Mouse (Mus musculus) kidney, postnatal 0 days (tissue): ENCODE data around the gene Rai14. TPM values are rescaled to one million over a fixed set of nuclear protein-coding genes. Genes with fewer than 3 reads are reported as not detected.
A peak's percentile ranks its signal among the peaks of the same experiment; 100 is the strongest.

Experiments used
- ATAC-seq: fragments of 200-750 bp; cut with Nextera tagmentation; replicated peaks from 2 replicates; pipeline ENCODE4 v1.8.0; 2017; ENCODE audit warnings: low read depth, moderate number of reproducible peaks, moderate TSS enrichment, moderate library complexity; ENCODE audit not compliant: low FRiP score
- DNase-seq: peaks from one replicate; pipeline ENCODE4 v3.0.0-alpha.2; 2016; ENCODE audit warnings: low spot score
- H3K27ac ChIP-seq: fragments of 300-500 bp; sonication (generic); 2 replicates; pipeline ENCODE4 v1.5.1; 2014; ENCODE audit warnings: mild to moderate bottlenecking
- H3K27me3 ChIP-seq: fragments of 300-500 bp; sonication (generic); 2 replicates; pipeline ENCODE4 v1.6.1; 2014; ENCODE audit warnings: low read length, mixed read lengths; ENCODE audit not compliant: insufficient read depth
- H3K36me3 ChIP-seq: fragments of 300-500 bp; sonication (generic); 2 replicates; pipeline ENCODE4 v1.6.1; 2014; ENCODE audit warnings: low read length, mixed read lengths; ENCODE audit not compliant: insufficient read depth
- H3K4me1 ChIP-seq: fragments of 300-500 bp; sonication (generic); replicated peaks from 2 replicates; pipeline ENCODE4 v1.6.1; 2014; ENCODE audit warnings: antibody characterized with exemption, low read length, mixed read lengths; ENCODE audit not compliant: insufficient read depth
- H3K4me2 ChIP-seq: fragments of 300-500 bp; sonication (generic); 2 replicates; pipeline ENCODE4 v1.6.1; 2014; ENCODE audit warnings: mild to moderate bottlenecking, low read length, moderate library complexity, mixed read lengths
- H3K4me3 ChIP-seq: fragments of 300-500 bp; sonication (generic); replicated peaks from 2 replicates; pipeline ENCODE4 v1.5.1; 2014; ENCODE audit warnings: low read depth, low read length
- H3K9ac ChIP-seq: fragments of 300-500 bp; sonication (generic); 2 replicates; pipeline ENCODE4 v1.6.1; 2014; ENCODE audit warnings: low read depth, low read length
- H3K9me3 ChIP-seq: fragments of 300-500 bp; sonication (generic); replicated peaks from 2 replicates; pipeline ENCODE4 v1.6.1; 2016; ENCODE audit warnings: low read length, inconsistent platforms, mixed read lengths
- CTCF ChIP-seq: IDR thresholded peaks from 2 replicates; pipeline ENCODE4 v1.5.1; 2016; ENCODE audit warnings: antibody characterized with exemption, low read depth, mild to moderate bottlenecking, moderate library complexity
- WGBS: fragments of 180-500 bp; shearing (Covaris S2); extraction: QIAGEN DNeasy Blood & Tissue Kit; methylation state at CpG from one replicate; pipeline ENCODE4 v1.1.7; 2014; 5-methylcytosine and 5-hydroxymethylcytosine counted together
- polyA plus RNA-seq: library from polyadenylated mRNA; unstranded; fragments of >200 nt; fragmentation: Nextera tagmentation; extraction: Ambion mirVana; gene quantifications from 2 replicates; pipeline ENCODE4 v1.2.1, GENCODE M21; 2015

The Rai14 gene
- polyA plus RNA-seq, 1 experiment from 2014 or later: 38.5 TPM

DNA sequence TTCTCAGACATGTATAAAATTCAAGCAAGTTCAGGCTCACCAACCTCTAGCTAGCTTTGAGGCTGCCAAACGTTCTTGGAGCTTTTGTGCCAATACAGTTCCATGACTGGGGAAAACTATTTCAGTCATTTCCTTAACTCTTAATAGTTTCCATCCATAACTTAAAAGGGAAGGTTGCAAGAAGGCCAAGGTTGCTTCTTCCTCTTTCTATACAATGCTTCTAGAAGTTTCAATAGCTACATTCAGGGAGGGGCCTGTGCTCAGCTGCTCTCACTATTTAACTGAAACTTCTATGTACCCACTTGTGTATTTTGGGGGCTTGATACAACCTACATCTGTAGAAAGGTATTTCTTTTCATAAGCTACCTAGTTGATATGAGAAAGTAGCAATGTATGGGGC is 24.9 kb upstream of the Rai14 start:
- DNase-seq (no peak), ATAC-seq (no peak)
- Histone ChIP-seq H3K4me1 (no peaks in the 10 kb centered on the region), H3K4me3 (no peak overlapping the region), H3K36me3 (no peaks in the 10 kb centered on the region), H3K9me3 (no peaks in the 10 kb centered on the region), H3K4me2 (no peak overlapping the region), H3K27me3 (no peaks in the 10 kb centered on the region), H3K9ac (no peak overlapping the region), H3K27ac (peak overlapping the region; percentile 33; the same call in 1 of the 2 replicates)
- 50% methylated on average over 1 of the region's 1 CpGs for WGBS
- no peak for TF ChIP-seq CTCF

DNA sequence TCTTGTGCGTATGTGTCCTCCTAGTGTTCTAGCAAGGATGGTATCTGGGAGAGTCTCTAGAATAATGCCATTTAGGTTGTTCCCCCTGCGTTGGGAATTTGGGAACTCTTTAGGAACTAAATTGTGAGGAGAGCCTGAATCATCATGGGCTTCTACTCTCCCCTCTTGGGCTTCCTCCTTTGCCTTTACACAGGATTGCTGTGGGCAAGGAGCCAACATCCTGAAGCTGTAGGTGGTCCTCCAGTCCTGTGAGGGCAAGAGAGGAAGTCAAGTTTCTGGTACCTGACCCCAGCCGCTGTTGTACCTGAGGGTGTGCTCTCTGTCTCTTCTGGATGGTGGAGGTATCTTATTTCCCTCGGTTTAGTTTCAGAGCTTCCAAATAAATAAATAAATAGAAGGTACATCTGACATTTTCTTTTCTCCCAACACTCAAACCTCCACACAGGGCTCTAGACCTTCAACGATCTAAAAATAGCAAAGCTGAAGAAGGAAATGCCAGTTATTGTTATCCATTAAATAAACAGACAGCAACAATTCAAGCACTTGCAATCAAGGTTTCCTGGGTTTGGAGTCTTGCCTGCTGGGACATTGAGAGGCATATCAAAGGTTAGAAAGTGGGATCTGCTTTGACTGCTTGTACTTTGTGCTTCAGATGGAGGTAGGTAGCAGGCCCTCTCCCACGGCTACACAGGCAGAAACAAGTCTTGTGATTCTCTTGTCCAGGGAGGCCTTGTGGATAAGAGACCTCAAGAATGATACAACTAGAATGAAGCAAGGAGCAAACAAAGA is 24.1 kb upstream of the Rai14 start:
- ATAC-seq (no peak), DNase-seq (no peak)
- H3K9me3 ChIP-seq: no peaks in the 10 kb centered on the region

DNA sequence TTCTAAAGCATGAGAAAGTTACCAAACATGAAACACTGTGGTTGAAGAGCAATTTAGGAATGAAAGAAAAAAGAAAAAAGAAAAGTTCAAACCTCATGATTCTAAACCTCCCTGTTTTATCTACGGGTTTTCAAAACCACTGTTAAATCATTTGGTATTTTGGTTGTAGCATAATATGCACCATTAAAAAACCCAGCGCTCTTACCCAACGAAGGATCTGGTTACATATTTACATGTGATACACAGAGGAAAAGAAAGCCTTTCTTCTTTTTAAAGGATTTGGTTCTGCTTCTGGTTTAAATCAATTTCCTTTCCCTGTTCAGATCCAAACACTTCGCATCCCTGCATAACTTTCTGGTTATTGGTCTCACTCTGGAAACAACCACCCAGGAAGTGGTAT is 21.5 kb upstream of the Rai14 start:
- Histone ChIP-seq H3K4me3 (no peak overlapping the region), H3K27ac (no peak overlapping the region), H3K9ac (no peak overlapping the region), H3K4me1 (no peaks in the 10 kb centered on the region), H3K36me3 (no peaks in the 10 kb centered on the region), H3K9me3 (no peaks in the 10 kb centered on the region), H3K4me2 (no peak overlapping the region), H3K27me3 (no peaks in the 10 kb centered on the region)
- ATAC-seq: no peak
- WGBS: 59% methylated on average over 4 of the region's 4 CpGs
- TF ChIP-seq CTCF: no peak
- DNase-seq: no peak

More for the DNA sequence above, 24.1 kb upstream of the Rai14 start:
- Histone ChIP-seq H3K36me3 (no peaks in the 10 kb centered on the region), H3K4me3 (no peak overlapping the region), H3K4me2 (no peak overlapping the region), H3K4me1 (no peaks in the 10 kb centered on the region), H3K27me3 (no peaks in the 10 kb centered on the region), H3K27ac (peak overlapping the region; percentile 33; the same call in 1 of the 2 replicates), H3K9ac (no peak overlapping the region)
- TF ChIP-seq CTCF: no peak
- 59% methylated on average over 6 of the region's 6 CpGs for WGBS

DNA sequence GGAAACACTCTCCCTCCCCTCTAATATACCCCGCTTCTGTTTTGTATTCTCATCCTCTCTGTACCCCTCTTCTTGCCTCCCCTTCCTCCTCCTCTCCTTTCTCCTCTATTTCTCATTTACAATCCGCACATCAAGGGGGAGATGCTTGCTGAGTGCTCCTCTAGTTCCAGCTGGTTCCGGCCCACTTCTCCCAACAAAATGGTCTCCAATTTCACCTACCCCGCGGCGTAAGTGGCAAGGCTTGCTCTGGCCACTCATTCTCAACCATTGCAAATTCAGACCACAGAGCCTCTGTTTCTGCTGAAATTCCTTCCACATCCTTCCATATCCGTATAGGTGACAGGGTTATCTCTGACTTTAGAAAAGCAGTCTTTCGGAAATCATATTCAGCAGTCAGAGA is 20.8 kb upstream of the Rai14 start:
- no peaks in the 10 kb centered on the region for H3K36me3 ChIP-seq
- H3K27me3 ChIP-seq: no peaks in the 10 kb centered on the region
- 49% methylated on average over 8 of the region's 8 CpGs for WGBS
- no peak overlapping the region for H3K4me2 ChIP-seq
- DNase-seq (no peak), ATAC-seq (no peak)
- no peak overlapping the region for H3K4me3 ChIP-seq
- H3K9ac ChIP-seq: no peak overlapping the region
- no peak overlapping the region for H3K27ac ChIP-seq
- TF ChIP-seq CTCF: no peak
- H3K4me1 ChIP-seq: no peaks in the 10 kb centered on the region
- no peaks in the 10 kb centered on the region for H3K9me3 ChIP-seq

DNA sequence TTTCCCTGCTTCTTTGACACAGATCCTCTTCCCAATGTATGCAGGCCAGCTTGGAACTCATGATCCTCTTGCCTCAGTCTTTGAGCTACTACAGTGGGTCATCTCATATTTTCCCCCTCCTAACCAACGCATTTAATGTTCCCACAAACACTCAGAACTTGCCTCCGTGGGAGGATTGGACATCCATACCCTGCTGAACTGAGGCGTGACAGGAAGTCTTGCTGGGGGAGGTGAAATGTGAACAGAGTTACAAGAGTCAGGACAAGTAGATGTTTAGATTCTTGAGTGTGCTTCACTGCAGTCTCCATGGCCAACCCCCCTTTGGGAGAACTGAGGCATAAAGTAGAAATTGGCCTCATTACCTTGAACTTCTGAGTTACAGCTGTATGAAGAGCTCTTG is 17.0 kb upstream of the Rai14 start:
- Histone ChIP-seq H3K4me2 (no peak overlapping the region), H3K9me3 (no peaks in the 10 kb centered on the region), H3K27me3 (no peaks in the 10 kb centered on the region), H3K4me3 (no peak overlapping the region), H3K9ac (no peak overlapping the region), H3K4me1 (no peaks in the 10 kb centered on the region), H3K36me3 (no peaks in the 10 kb centered on the region), H3K27ac (no peak overlapping the region)
- WGBS: 37% methylated on average over 3 of the region's 3 CpGs
- DNase-seq: no peak
- TF ChIP-seq CTCF: no peak
- no peak for ATAC-seq

DNA sequence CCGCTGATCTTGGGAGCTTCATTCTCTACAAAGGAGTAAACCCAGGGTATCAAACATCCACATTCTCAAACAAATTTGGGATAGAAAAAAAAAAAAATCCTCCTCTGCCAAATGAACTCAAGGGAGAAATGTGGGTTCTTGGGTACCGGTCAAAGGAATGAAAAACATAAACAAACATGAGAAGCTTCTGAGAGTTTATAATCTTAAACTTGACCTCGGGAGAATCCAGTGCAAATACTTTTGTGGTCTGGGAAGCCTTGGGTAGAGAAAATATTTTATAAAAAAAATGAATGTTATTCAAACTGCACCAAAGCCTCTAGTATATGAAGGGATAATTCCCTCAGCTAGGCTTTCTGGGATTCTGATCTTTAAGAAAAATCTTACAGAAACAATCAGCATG is 11.8 kb upstream of the Rai14 start:
- WGBS: 59% methylated on average over 3 of the region's 3 CpGs
- no peak overlapping the region for H3K4me2 ChIP-seq
- DNase-seq: no peak
- H3K36me3 ChIP-seq: no peaks in the 10 kb centered on the region
- no peak overlapping the region for H3K4me3 ChIP-seq
- no peak overlapping the region for H3K27ac ChIP-seq
- no peaks in the 10 kb centered on the region for H3K27me3 ChIP-seq
- no peak for ATAC-seq
- H3K9me3 ChIP-seq: no peaks in the 10 kb centered on the region
- H3K4me1 ChIP-seq: peaks cover 8% of the 10 kb centered on the region; the same call in 1 of the 2 replicates
- no peak for TF ChIP-seq CTCF
- H3K9ac ChIP-seq: no peak overlapping the region

DNA sequence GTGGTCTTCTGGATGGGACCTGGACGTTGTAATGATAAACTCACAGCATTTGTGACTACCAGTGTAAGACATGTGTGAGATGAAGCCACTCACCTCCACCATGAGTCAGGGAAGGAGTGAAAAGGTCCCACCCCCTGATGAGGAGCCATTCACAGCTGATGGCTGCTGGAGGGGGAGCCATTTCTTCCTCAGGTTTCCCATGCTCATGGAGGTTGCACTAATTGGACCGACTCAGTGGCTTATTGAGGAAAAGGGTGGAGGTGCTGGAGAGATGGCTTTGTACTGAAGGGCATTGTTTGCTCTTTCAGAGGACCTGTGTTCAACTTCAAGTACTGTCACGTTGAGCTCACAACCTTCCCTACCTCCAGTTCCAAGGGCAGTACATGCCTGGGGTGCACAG is 10.4 kb upstream of the Rai14 start:
- Histone ChIP-seq H3K27me3 (no peaks in the 10 kb centered on the region), H3K4me1 (peaks cover 8% of the 10 kb centered on the region; the same call in 1 of the 2 replicates), H3K27ac (no peak overlapping the region), H3K9me3 (no peaks in the 10 kb centered on the region), H3K36me3 (no peaks in the 10 kb centered on the region), H3K4me2 (no peak overlapping the region), H3K9ac (no peak overlapping the region), H3K4me3 (no peak overlapping the region)
- ATAC-seq: no peak
- TF ChIP-seq CTCF: no peak
- WGBS: 87% methylated on average over 3 of the region's 3 CpGs
- no peak for DNase-seq
